Mouse (Mus musculus): ENCODE results near the gene Olfr995.

Olfr995 gene

GRCm38 (mm10) chr2:85443539-85443938 is at the start of gene Olfr995:
Gene Olfr995 (minus strand): TSS chr2:85443639.
- no peak for ATAC-seq (ENCODE audit: insufficient number of reproducible peaks, low FRiP score, low TSS enrichment)

GRCm38 (mm10) chr2:85490396-85490795 is 47.0 kb upstream of the Olfr995 start:
- no peak for ATAC-seq (ENCODE audit: insufficient number of reproducible peaks, low FRiP score, low TSS enrichment)

DNA sequence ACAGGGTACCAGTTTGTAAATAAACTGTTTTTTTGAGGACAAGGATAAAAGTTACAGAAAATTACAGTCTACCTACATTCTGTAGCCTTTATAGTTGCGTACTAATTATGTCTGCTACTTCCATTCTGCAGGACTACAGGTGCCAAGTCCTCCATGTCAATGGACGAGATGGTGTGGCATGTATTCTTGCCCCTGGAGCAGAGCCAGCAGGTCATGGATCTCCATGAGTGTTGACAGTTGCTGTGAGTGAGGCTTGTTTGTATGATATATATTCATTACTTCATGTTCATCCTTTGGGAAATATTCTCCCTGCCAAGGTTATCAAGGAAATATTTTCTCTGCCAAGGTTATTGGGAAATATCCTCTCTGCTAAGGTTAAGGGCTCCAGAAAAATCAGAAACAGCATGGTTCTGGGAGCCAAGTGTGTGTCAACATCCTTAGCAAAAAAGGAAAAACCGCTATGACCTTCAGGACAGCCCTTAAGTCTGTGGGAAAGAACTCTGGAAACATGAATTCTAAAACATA is 23.4 kb upstream of the Olfr995 start:
- no peak for ATAC-seq (ENCODE audit: insufficient number of reproducible peaks, low FRiP score, low TSS enrichment)

GRCm38 (mm10) chr2:85442546-85442945 is 893 bp downstream of the Olfr995 start:
- no peak for ATAC-seq (ENCODE audit: insufficient number of reproducible peaks, low FRiP score, low TSS enrichment)

- ATAC-seq (ENCODE audit: insufficient number of reproducible peaks, low FRiP score, low TSS enrichment) = no peak
Measured at GRCm38 (mm10) chr2:85436351-85436750, 7.1 kb downstream of the Olfr995 start, which contains the start of gene Olfr994. Gene Olfr994 (minus strand): TSS chr2:85436451.

- no peak for ATAC-seq (ENCODE audit: insufficient number of reproducible peaks, low FRiP score, low TSS enrichment)
Measured at GRCm38 (mm10) chr2:85425893-85426292, 17.5 kb downstream of the Olfr995 start.

GRCm38 (mm10) chr2:85414777-85415176 is 28.7 kb downstream of the Olfr995 start, which contains the start of gene Olfr993:
Gene Olfr993 (minus strand): TSS chr2:85414877.
- ATAC-seq (ENCODE audit: insufficient number of reproducible peaks, low FRiP score, low TSS enrichment) = no peak

DNA sequence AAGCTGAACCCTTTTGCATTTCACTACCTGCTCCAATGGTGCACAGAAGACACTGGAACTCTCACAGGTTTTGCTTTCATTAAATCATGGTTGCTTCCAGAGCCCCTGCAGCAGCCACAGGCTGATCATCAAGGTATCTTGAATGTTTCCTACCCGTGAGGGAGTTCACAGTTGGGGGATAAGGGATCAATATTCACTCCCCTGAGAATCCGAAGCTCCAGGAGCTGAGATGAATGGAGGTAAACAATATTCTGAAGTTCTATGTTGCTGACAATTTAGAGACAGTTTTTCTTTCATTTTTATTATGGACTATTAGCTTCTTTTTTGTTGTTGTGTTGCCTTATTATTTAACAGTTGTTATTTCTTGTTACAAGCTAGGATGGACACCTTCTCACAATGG is 34.1 kb downstream of the Olfr995 start, which contains the start of gene Olfr992:
TSS of gene Olfr992 (minus strand) at position 101 of the 400 bp plus-strand sequence.
- no peak for ATAC-seq (ENCODE audit: insufficient number of reproducible peaks, low FRiP score, low TSS enrichment)
